Comparison of ENCODE assay signal across 11 mouse cellular contexts in the genomic region with DNA sequence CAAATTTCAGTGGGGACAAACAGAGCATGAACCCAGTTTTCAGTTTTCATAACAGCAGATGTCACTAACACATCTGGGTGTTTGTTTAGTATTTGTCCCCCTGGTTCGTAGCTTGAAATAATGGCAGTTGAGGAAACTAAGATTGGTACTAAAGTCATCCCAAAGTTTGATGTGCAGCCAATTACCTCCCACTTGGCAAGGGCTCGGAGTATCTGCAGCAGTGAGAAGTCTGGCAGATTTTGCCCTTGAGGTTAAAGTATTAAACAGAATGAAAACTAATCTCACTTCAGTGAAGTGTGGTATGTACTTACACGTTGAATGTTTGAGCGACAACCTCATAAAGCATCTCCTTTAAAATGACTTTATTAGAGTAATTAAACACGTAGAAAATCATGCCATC.
A peak's percentile ranks its signal among the peaks of the same experiment; 100 is the strongest.
DNase-seq lines count a peak whose midpoint lies in the region; TF ChIP-seq lines count a peak whose summit lies in the region.
"Had no signal": no experiment of that assay in that cellular context is flagged by ENCODE, and none has a peak within 500 bp of the region (broad histone marks: within the 10 kb centered on the region; RNA-seq: fewer than 3 reads in every experiment).

No protein-coding gene starts in this region.

- no peak overlapping the region for H3K4me3 ChIP-seq in heart, adult 2 months
- H3K4me3 ChIP-seq: embryonic facial prominence, embryonic 12.5 days had no signal

- H3K4me1 ChIP-seq in heart, adult 2 months (ENCODE audit: control insufficient read depth, insufficient read depth, low read length): peaks cover 1% of the 10 kb centered on the region; the same call in 1 of the 2 replicates

- TF ChIP-seq CTCF in heart, adult 2 months (IDR thresholded peaks at IDR 0.05): no peak

- H3K9ac ChIP-seq in heart, adult 2 months (ENCODE audit: low read depth, low read length): no peak overlapping the region
- H3K9ac ChIP-seq: embryonic facial prominence, embryonic 12.5 days; liver, embryonic 14.5 days had no signal

- intact Hi-C loops in heart, adult 2 months (cut with DNase I): no loop called here

- TF ChIP-seq EP300 in heart, adult 2 months (IDR thresholded peaks at IDR 0.05; ENCODE audit: insufficient read depth, low read depth, low read length): no peak

- no peak overlapping the region for H3K27ac ChIP-seq in heart, adult 2 months
- H3K27ac ChIP-seq: embryonic facial prominence, embryonic 12.5 days; liver, embryonic 14.5 days had no signal

- 48% methylated on average over 5 of the region's 5 CpGs for WGBS in heart, adult 2 months

- H3K36me3 ChIP-seq in heart, adult 2 months (ENCODE audit: control insufficient read depth, insufficient read depth, low read length): peaks cover 2% of the 10 kb centered on the region; the same call in 1 of the 2 replicates
- H3K36me3 ChIP-seq: embryonic facial prominence, embryonic 12.5 days had no signal

- peak; percentile 16 to 25 for DNase-seq in heart, adult 18-20 months
- no peak for DNase-seq in heart, adult 2 months
- DNase-seq in kidney, postnatal 25 days: peak; percentile 49 to 56
- DNase-seq in kidney, postnatal 4 days: no peak
- peak; percentile 5 for DNase-seq in adrenal gland, postnatal 25 days
- DNase-seq in lung, postnatal 10 days: peak; percentile 61
- DNase-seq in thymus, postnatal 10 days (ENCODE audit: low spot score in 2 of 2): no peak
- DNase-seq: cerebellum, postnatal 25 days; right cerebral cortex, adult 18-20 months had no signal

- no peaks in the 10 kb centered on the region for H3K27me3 ChIP-seq in heart, adult 2 months (ENCODE audit: control insufficient read depth, insufficient read depth, low read length)
- H3K27me3 ChIP-seq: embryonic facial prominence, embryonic 12.5 days had no signal

- no peak for TF ChIP-seq POLR2A in heart, adult 2 months (IDR thresholded peaks at IDR 0.05; ENCODE audit: insufficient read depth, low read depth, low read length)

- H3K79me2 ChIP-seq in heart, adult 2 months (replicated peaks; ENCODE audit: control insufficient read depth, insufficient read depth, low read length): no peaks in the 10 kb centered on the region

Comparison
In these comparisons a context has a peak if more than half of its experiments do, and no peak if none do; other contexts are left out.
1. DNase-seq: peak in heart, adult 18-20 months (2 of 2), kidney, postnatal 25 days (2 of 2), adrenal gland, postnatal 25 days (single experiment) and lung, postnatal 10 days (single experiment); none in heart, adult 2 months (0 of 2), kidney, postnatal 4 days (0 of 2) and thymus, postnatal 10 days (0 of 2).